Mouse (Mus musculus) right cerebral cortex, postnatal 14 days (tissue): ENCODE measurements around the gene Gm5624.
"Not testable (repeated sequence)": the region's sequence is repeated elsewhere in the genome, so short reads cannot be mapped to it uniquely, and the experiment has no call there.

Source experiments
- DNase-seq: peaks from one replicate; pipeline ENCODE4 v3.0.0; 2022

Gm5624 gene

DNA sequence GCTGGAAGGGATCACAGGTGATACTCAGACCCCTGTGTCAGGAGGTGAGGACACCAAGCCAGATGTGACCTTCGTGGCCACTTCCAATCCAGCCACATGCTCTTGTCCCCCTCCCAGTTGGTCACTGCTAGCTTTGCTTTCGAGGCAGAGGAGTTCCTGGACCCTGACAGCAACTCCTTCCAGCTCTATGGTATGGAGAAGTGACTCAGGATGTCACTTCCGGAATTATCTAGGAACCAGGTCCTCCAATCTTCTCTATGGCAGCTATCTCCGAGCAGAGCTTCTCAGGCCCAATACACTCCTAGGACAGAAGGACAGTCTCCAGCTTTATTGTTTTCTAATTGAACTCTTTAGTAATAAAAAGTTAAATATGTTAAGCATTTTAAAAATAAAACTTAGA, at the start of gene Gm5624:
Gene Gm5624, minus strand, starts transcription at position 202 of the 400 bp plus-strand sequence.
- DNase-seq = not testable (repeated sequence)

DNA sequence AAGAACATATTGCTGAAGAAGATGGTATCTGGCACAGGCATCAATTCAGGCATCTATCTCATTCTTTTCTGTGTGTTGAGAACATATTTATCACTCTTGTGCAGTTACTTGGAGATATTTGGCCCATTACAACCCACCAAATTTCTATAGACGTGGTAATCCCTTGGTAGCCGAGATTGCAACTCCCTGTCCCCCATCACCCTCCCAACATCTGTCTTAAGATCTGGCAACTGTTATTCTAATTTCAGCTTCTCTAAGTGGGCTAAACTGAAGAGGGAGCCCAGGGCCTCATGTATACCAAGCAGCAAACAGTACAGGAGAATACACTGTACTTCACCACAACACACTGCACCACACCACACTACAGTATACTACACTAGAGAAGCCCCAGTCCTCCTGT, 36.0 kb downstream of the Gm5624 start:
- DNase-seq = not testable (repeated sequence)

DNA sequence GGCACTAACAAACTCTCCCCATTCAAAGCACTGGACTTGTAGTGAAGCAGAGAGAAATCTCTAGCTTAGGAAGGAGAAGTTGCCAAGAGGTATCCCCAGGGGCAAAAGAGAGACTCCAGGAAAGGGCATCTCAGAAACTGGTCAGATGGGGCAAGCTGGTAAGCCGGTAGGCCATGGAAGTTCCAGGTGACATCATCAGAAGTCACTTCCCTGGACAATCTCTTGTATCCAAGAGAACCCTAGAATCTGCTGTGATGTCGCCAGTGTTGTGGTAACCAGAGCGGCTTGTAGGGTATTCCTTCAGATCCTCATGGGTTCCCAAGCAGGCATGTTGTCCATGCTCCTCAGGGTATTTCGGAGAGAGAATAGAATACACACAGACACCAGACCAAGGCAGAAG, 44.9 kb downstream of the Gm5624 start, which contains the start of gene Gm8247:
Gene Gm8247, plus strand, starts transcription at position 301 of the 400 bp plus-strand sequence.
- not testable (repeated sequence) for DNase-seq

DNA sequence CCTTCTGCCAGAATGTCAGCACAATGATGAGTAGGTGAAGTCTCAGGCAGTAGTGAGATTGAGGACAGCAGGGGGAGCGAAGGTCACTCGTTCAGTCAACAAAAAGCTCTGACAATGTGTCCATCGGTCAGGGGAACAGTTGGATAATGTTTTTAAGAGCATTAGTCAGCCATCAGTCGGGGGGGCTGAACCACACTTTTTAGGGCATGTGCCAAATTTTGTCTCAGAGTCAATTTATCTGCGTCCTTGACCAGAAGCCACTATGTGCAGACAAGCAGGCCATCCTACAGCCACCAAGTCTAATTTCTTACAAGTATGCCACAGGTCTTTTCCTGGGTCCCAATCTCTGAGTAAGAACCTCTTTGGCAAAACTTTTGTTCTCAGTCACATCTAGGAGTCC, 79.8 kb downstream of the Gm5624 start:
- DNase-seq = not testable (repeated sequence)

DNA sequence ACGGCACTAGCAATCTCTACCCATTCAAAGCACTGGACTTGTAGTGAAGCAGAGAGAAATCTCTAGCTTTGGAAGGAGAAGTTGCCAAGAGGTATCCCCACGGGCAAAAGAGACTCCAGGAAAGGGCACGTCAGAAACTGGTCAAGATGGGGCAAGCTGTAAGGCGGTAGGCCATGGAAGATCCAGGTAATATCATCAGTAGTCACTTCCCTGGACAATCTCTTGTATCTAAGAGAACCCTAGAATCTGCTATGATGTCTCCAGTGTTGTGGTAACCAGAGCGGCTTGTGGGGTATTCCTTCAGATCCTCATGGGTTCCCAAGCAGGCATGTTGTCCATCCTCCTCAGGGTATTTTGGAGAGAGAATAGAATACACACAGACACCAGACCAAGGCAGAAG, 109.8 kb downstream of the Gm5624 start, which contains the start of gene Gm17093:
Gene Gm17093, plus strand, starts transcription at position 301 of the 400 bp plus-strand sequence.
- not testable (repeated sequence) for DNase-seq
